13 mouse cellular contexts compared by ENCODE assay signal in the genomic region with DNA sequence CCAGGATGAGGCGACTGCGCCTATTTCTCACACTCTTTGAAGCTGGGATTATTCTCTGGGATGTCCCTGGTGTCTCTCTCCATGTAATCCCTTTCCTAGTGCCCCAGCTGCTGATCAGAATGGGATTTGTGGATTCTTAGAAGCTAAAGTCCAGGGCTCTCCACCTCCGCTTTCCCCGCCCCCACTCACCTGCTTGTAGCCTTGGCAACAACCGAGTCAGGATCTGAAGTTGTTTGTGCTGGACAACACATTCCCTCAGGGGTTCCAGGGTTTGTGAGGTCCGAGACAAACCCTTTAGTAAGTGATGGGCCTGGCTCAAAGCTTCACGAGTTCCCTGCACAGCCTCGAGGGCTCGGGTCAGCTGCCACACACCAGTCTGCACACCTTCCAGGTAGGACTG. TPM values are rescaled to one million over a fixed set of nuclear protein-coding genes. Genes with fewer than 3 reads are reported as not detected.
DNase-seq lines count a peak whose midpoint lies in the region; ATAC-seq and TF ChIP-seq lines count a peak whose summit lies in the region.
"Had no signal": no experiment of that assay in that cellular context is flagged by ENCODE, and none has a peak within 500 bp of the region (broad histone marks: within the 10 kb centered on the region; RNA-seq: fewer than 3 reads in every experiment).

No protein-coding gene starts in this region.

- no peak for DNase-seq in heart, postnatal 14 days
- no peak for DNase-seq in midbrain, postnatal 0 days (ENCODE audit: low spot score)
- peak; percentile 57 for DNase-seq in lung, postnatal 36 days
- no peak for DNase-seq in left cerebral cortex, adult 8-10 months (ENCODE audit: low spot score in 2 of 2)
- DNase-seq: adrenal gland, postnatal 10 days; cerebellum, adult 9-10 months; gastrocnemius, postnatal 10 days; kidney, postnatal 25 days had no signal

- ATAC-seq in heart, embryonic 16.5 days (replicated peaks; ENCODE audit: extremely low read depth, insufficient read depth, low FRiP score) = no peak
- no peak for ATAC-seq in midbrain, embryonic 13.5 days
- no peak for ATAC-seq in midbrain, postnatal 0 days (ENCODE audit: low FRiP score)
- no peak for ATAC-seq in intestine, embryonic 15.5 days

- H3K27ac ChIP-seq in heart, embryonic 16.5 days (ENCODE audit: low read length) = no peak overlapping the region
- no peak overlapping the region for H3K27ac ChIP-seq in midbrain, embryonic 13.5 days
- H3K27ac ChIP-seq in midbrain, postnatal 0 days (ENCODE audit: low read depth, low read length) = no peak overlapping the region
- H3K27ac ChIP-seq in intestine, embryonic 15.5 days = no peak overlapping the region
- H3K27ac ChIP-seq: limb, embryonic 15.5 days had no signal

- H3K9ac ChIP-seq in heart, embryonic 16.5 days (ENCODE audit: low read length) = no peak overlapping the region
- H3K9ac ChIP-seq in midbrain, embryonic 13.5 days (replicated peaks) = 0 out of 2 replicates have a peak overlapping the region, but pooled peaks have one; percentile 19
- H3K9ac ChIP-seq in midbrain, postnatal 0 days (replicated peaks; ENCODE audit: low read length, poor library complexity, severe bottlenecking) = no peak overlapping the region
- H3K9ac ChIP-seq in intestine, embryonic 15.5 days = no peak overlapping the region
- H3K9ac ChIP-seq: limb, embryonic 15.5 days had no signal

- peaks cover 4% of the 10 kb centered on the region for H3K36me3 ChIP-seq in heart, embryonic 16.5 days (ENCODE audit: control insufficient read depth, insufficient read depth)
- H3K36me3 ChIP-seq in midbrain, embryonic 13.5 days = peaks cover 8% of the 10 kb centered on the region
- 0 out of 2 replicates have a peak, but pooled peaks cover 3% of the 10 kb centered on the region for H3K36me3 ChIP-seq in midbrain, postnatal 0 days (ENCODE audit: insufficient read depth, low read length)
- H3K36me3 ChIP-seq in intestine, embryonic 15.5 days = peaks cover under 1% of the 10 kb centered on the region; the same call in 1 of the 2 replicates

- peak overlapping the region; percentile 37 for H3K4me3 ChIP-seq in heart, embryonic 16.5 days (ENCODE audit: low read length)
- no peak overlapping the region for H3K4me3 ChIP-seq in midbrain, embryonic 13.5 days (replicated peaks)
- no peak overlapping the region for H3K4me3 ChIP-seq in midbrain, postnatal 0 days (ENCODE audit: low read depth, low read length)
- no peak overlapping the region for H3K4me3 ChIP-seq in intestine, embryonic 15.5 days (replicated peaks)
- H3K4me3 ChIP-seq: limb, embryonic 15.5 days had no signal

- intact Hi-C loops in heart, postnatal 14 days (cut with DNase I) = no loop called here

- no peaks in the 10 kb centered on the region for H3K9me3 ChIP-seq in heart, embryonic 16.5 days (replicated peaks; ENCODE audit: control insufficient read depth, low read length)
- H3K9me3 ChIP-seq in midbrain, embryonic 13.5 days = no peaks in the 10 kb centered on the region
- H3K9me3 ChIP-seq in midbrain, postnatal 0 days (ENCODE audit: low read length) = no peaks in the 10 kb centered on the region
- no peaks in the 10 kb centered on the region for H3K9me3 ChIP-seq in intestine, embryonic 15.5 days
- H3K9me3 ChIP-seq: G1E; limb, embryonic 15.5 days had no signal

- no peak for TF ChIP-seq CTCF in midbrain, postnatal 0 days (IDR thresholded peaks at IDR 0.05)

- peaks cover 29% of the 10 kb centered on the region for H3K4me1 ChIP-seq in heart, embryonic 16.5 days (ENCODE audit: control insufficient read depth, insufficient read depth, low read length)
- H3K4me1 ChIP-seq in midbrain, embryonic 13.5 days (replicated peaks) = peaks cover 36% of the 10 kb centered on the region
- peaks cover 15% of the 10 kb centered on the region; the same call in 1 of the 2 replicates for H3K4me1 ChIP-seq in midbrain, postnatal 0 days (ENCODE audit: insufficient read depth, low read length)
- H3K4me1 ChIP-seq in intestine, embryonic 15.5 days (replicated peaks) = peaks cover 22% of the 10 kb centered on the region

- peak overlapping the region; percentile 52 for H3K4me2 ChIP-seq in heart, embryonic 16.5 days (ENCODE audit: low read depth, low read length)
- 0 out of 2 replicates have a peak overlapping the region, but pooled peaks have one; percentile 5 for H3K4me2 ChIP-seq in midbrain, embryonic 13.5 days (replicated peaks)
- no peak overlapping the region for H3K4me2 ChIP-seq in midbrain, postnatal 0 days (ENCODE audit: low read depth, low read length, poor library complexity, severe bottlenecking)
- H3K4me2 ChIP-seq in intestine, embryonic 15.5 days (replicated peaks) = 0 out of 2 replicates have a peak overlapping the region, but pooled peaks have one; percentile 19
- H3K4me2 ChIP-seq: limb, embryonic 15.5 days had no signal

- WGBS in heart, embryonic 16.5 days = 62% methylated on average over 9 of the region's 9 CpGs
- WGBS in midbrain, embryonic 13.5 days = 57% methylated on average over 9 of the region's 9 CpGs
- 54% methylated on average over 9 of the region's 9 CpGs for WGBS in midbrain, postnatal 0 days
- 68% methylated on average over 9 of the region's 9 CpGs for WGBS in intestine, embryonic 15.5 days

- H3K27me3 ChIP-seq in heart, embryonic 16.5 days (ENCODE audit: control insufficient read depth, insufficient read depth, low read length) = peaks cover 6% of the 10 kb centered on the region; the same call in 1 of the 2 replicates
- peaks cover 20% of the 10 kb centered on the region for H3K27me3 ChIP-seq in midbrain, embryonic 13.5 days
- H3K27me3 ChIP-seq in midbrain, postnatal 0 days (ENCODE audit: insufficient read depth, low read length) = no peaks in the 10 kb centered on the region
- H3K27me3 ChIP-seq in intestine, embryonic 15.5 days (replicated peaks) = peaks cover 11% of the 10 kb centered on the region

RNA-seq across cellular contexts. Expression of a gene that starts 1.1 kb away (rescaled TPM):
- polyA plus RNA-seq in heart, embryonic 16.5 days (2015; fragmentation: Nextera tagmentation; extraction: Ambion mirVana) = 14.6 and 14.9 TPM in 2 replicates
- total RNA-seq in heart, postnatal 14 days (2021) = 1 to 10 TPM; 8.5 to 8.6 TPM
- polyA plus RNA-seq in midbrain, embryonic 13.5 days (2015; fragmentation: Nextera tagmentation; extraction: Ambion mirVana) = 10.4 and 11.7 TPM in 2 replicates
- 2.0 and 5.1 TPM in 2 replicates for total RNA-seq in midbrain, postnatal 0 days (2014; rRNA removed)
- polyA plus RNA-seq in midbrain, postnatal 0 days (2015; fragmentation: Nextera tagmentation; extraction: Ambion mirVana) = 6.8 and 6.9 TPM in 2 replicates
- 8.0 and 8.7 TPM in 2 replicates for polyA plus RNA-seq in intestine, embryonic 15.5 days (2015; fragmentation: Nextera tagmentation; extraction: Ambion mirVana)
- 1 to 10 TPM; 1.4 to 2.2 (median 1.8) TPM for total RNA-seq in left cerebral cortex, adult 8-10 months (2022)

RNA-seq across cellular contexts. Expression of a gene that starts 2.7 kb away (rescaled TPM):
- 50.8 and 61.1 TPM in 2 replicates for polyA plus RNA-seq in heart, embryonic 16.5 days (2015; fragmentation: Nextera tagmentation; extraction: Ambion mirVana)
- total RNA-seq in heart, postnatal 14 days (2021) = 10 to 100 TPM; 21.9 to 24.8 TPM
- polyA plus RNA-seq in midbrain, embryonic 13.5 days (2015; fragmentation: Nextera tagmentation; extraction: Ambion mirVana) = 51.1 and 57.5 TPM in 2 replicates
- total RNA-seq in midbrain, postnatal 0 days (2014; rRNA removed) = 28.2 and 35.7 TPM in 2 replicates
- 29.1 and 29.3 TPM in 2 replicates for polyA plus RNA-seq in midbrain, postnatal 0 days (2015; fragmentation: Nextera tagmentation; extraction: Ambion mirVana)
- polyA plus RNA-seq in intestine, embryonic 15.5 days (2015; fragmentation: Nextera tagmentation; extraction: Ambion mirVana) = 84.9 and 90.4 TPM in 2 replicates
- total RNA-seq in left cerebral cortex, adult 8-10 months (2022) = 10 to 100 TPM; 31.2 to 39.0 (median 34.8) TPM

RNA-seq across cellular contexts. Expression of a gene that starts 5.1 kb away (rescaled TPM):
- polyA plus RNA-seq in heart, embryonic 16.5 days (2015; fragmentation: Nextera tagmentation; extraction: Ambion mirVana) = 5.4 and 6.7 TPM in 2 replicates
- 1 to 10 TPM; 1.5 to 3.2 TPM for total RNA-seq in heart, postnatal 14 days (2021)
- polyA plus RNA-seq in midbrain, embryonic 13.5 days (2015; fragmentation: Nextera tagmentation; extraction: Ambion mirVana) = 106 and 107 TPM in 2 replicates
- 63.6 and 79.2 TPM in 2 replicates for total RNA-seq in midbrain, postnatal 0 days (2014; rRNA removed)
- 131 and 132 TPM in 2 replicates for polyA plus RNA-seq in midbrain, postnatal 0 days (2015; fragmentation: Nextera tagmentation; extraction: Ambion mirVana)
- polyA plus RNA-seq in intestine, embryonic 15.5 days (2015; fragmentation: Nextera tagmentation; extraction: Ambion mirVana) = 8.3 and 8.6 TPM in 2 replicates
- total RNA-seq in left cerebral cortex, adult 8-10 months (2022) = 10 to 100 TPM; 22.0 to 26.7 (median 24.2) TPM

RNA-seq across cellular contexts. Expression of a gene that starts 10.6 kb away (rescaled TPM):
- 4.1 and 5.1 TPM in 2 replicates for polyA plus RNA-seq in heart, embryonic 16.5 days (2015; fragmentation: Nextera tagmentation; extraction: Ambion mirVana)
- 1 to 10 TPM in 1 of 2 experiments, under 1 TPM in 1; 0.86 to 1.2 TPM for total RNA-seq in heart, postnatal 14 days (2021)
- polyA plus RNA-seq in midbrain, embryonic 13.5 days (2015; fragmentation: Nextera tagmentation; extraction: Ambion mirVana) = 0.97 and 1.1 TPM in 2 replicates
- total RNA-seq in midbrain, postnatal 0 days (2014; rRNA removed) = 0.71 and 1.3 TPM in 2 replicates
- polyA plus RNA-seq in midbrain, postnatal 0 days (2015; fragmentation: Nextera tagmentation; extraction: Ambion mirVana) = 0.81 and 1.3 TPM in 2 replicates
- polyA plus RNA-seq in intestine, embryonic 15.5 days (2015; fragmentation: Nextera tagmentation; extraction: Ambion mirVana) = 18.3 and 21.2 TPM in 2 replicates
- total RNA-seq in left cerebral cortex, adult 8-10 months (2022) = 1 to 10 TPM; 1.5 to 3.0 (median 2.3) TPM

RNA-seq across cellular contexts. Expression of a gene that starts 18.8 kb away (rescaled TPM):
- 5.2 and 5.8 TPM in 2 replicates for polyA plus RNA-seq in heart, embryonic 16.5 days (2015; fragmentation: Nextera tagmentation; extraction: Ambion mirVana)
- 10 to 100 TPM; 17.9 to 19.0 TPM for total RNA-seq in heart, postnatal 14 days (2021)
- 3.1 and 4.3 TPM in 2 replicates for polyA plus RNA-seq in midbrain, embryonic 13.5 days (2015; fragmentation: Nextera tagmentation; extraction: Ambion mirVana)
- total RNA-seq in midbrain, postnatal 0 days (2014; rRNA removed) = 2.0 and 2.3 TPM in 2 replicates
- polyA plus RNA-seq in midbrain, postnatal 0 days (2015; fragmentation: Nextera tagmentation; extraction: Ambion mirVana) = 6.5 and 8.1 TPM in 2 replicates
- polyA plus RNA-seq in intestine, embryonic 15.5 days (2015; fragmentation: Nextera tagmentation; extraction: Ambion mirVana) = 1.0 and 1.2 TPM in 2 replicates
- total RNA-seq in left cerebral cortex, adult 8-10 months (2022) = 10 to 100 TPM; 10.6 to 13.8 (median 13.1) TPM

Comparison
In these comparisons a context has a peak if more than half of its experiments do, and no peak if none do; other contexts are left out.
1. RNA of a gene that starts 5.1 kb away (polyA plus RNA-seq): 131 to 132 TPM in midbrain, postnatal 0 days and 106 to 107 TPM in midbrain, embryonic 13.5 days; 8.3 to 8.6 TPM in intestine, embryonic 15.5 days and 5.4 to 6.7 TPM in heart, embryonic 16.5 days; every median in the first group is over 10 times any median in the second.